Mouse (Mus musculus): ENCODE measurements at regions not wholly inside any gene's neighbourhood (a gene's known extent, or its start where the extent isn't known, plus 50 kb on each side); places are given as distances from the start of the nearest gene placed in this dataset.

DNA sequence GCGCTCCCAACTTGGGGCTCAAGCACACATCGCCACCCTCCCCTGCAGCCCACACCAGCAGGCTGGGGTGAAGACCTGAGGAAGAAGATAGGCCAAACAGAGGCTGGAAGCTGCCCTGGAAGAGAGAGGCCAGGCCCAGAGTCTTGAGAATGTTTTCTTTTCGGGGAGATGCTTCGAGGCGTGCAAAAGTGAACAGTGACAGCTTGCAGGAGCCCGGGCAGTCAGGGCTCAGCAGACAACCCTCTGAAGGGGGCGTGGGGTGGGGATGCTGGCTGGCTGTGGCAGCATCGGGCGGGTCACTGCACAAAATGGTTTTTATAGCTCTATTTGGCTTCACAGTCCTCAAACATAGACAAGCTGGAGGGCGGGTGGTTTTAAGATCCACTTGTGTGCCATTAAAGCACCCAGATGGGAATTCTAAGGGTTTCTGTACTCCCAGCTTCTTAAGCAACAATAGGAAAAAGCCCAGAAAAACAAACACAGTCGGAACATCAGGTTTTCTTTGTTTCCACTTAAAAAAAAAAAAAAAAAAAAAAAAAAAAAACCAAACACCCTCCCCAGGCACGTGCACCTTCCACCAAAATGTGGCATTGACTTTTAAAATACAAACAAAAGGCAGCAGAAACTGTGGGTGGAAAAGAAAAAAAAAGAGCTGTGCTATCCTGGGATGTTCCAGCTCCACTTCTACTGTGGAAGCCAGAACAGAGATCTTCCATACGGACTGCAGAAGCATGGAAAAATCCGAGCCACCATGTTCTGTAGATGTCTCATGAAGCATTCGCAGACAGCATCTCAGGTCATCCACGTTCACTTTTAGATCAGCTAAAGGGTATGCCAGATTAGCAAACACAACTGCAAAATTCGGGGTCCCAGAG lies 123.5 kb downstream of the Ly86 start:
- no peak overlapping the region for H3K9ac ChIP-seq (ENCODE audit: low read depth, low read length)
- H3K9me3 ChIP-seq (replicated peaks; ENCODE audit: control insufficient read depth, low read length, poor library complexity, severe bottlenecking): no peaks in the 10 kb centered on the region
- 51% methylated on average over 17 of the region's 17 CpGs for WGBS
- no peaks in the 10 kb centered on the region for H3K36me3 ChIP-seq (ENCODE audit: control insufficient read depth, insufficient read depth, low read length)
- no peak overlapping the region for H3K4me3 ChIP-seq (ENCODE audit: low read depth, low read length)
- no peak overlapping the region for H3K27ac ChIP-seq (ENCODE audit: low read length)
- no peak overlapping the region; the same call in 1 of the 2 replicates for H3K4me2 ChIP-seq (ENCODE audit: low read length)
- ATAC-seq: peak; percentile 60
- H3K27me3 ChIP-seq (ENCODE audit: control insufficient read depth, insufficient read depth, low read depth, low read length): no peaks in the 10 kb centered on the region; the same call in 1 of the 2 replicates
- H3K4me1 ChIP-seq (ENCODE audit: control insufficient read depth, insufficient read depth, low read length): peaks cover 4% of the 10 kb centered on the region; the same call in 1 of the 2 replicates

DNA sequence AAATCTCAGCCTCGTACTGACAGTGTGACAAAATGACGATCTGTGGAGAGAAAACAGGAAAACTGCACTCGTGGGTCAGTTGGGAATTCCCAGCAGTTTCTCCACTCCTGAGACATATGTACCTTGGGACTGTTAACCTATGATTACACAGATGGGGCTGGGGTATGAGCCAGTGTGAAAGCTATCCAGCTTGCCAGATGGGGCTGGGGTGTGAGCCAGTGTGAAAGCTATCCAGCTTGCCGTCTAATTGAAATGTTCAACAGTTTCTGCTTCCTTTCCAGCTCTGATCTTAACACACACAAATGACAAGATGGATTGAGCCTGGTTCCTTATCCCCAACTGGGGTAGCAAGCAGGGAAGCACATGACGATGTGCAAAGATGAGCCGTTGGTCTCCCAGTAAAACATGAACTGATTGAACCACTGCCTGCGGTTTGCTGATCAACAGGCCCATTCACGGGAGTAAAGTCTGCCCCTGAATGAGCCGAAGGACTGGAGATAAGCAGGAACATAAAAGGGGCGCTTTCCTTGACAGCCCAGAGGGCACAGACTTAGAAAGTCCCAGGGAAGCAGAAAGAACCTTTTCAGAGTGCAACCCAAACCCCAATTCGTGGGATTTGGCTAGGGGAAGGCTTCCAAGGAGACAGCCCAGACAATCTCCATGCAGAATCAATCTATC lies 125.4 kb downstream of the Ly86 start:
- Histone ChIP-seq H3K4me2 (ENCODE audit: low read length) (no peak overlapping the region), H3K36me3 (ENCODE audit: control insufficient read depth, insufficient read depth, low read length) (no peaks in the 10 kb centered on the region), H3K27ac (ENCODE audit: low read length) (no peak overlapping the region), H3K27me3 (ENCODE audit: control insufficient read depth, insufficient read depth, low read depth, low read length) (no peaks in the 10 kb centered on the region; the same call in 1 of the 2 replicates), H3K9me3 (replicated peaks; ENCODE audit: control insufficient read depth, low read length, poor library complexity, severe bottlenecking) (no peaks in the 10 kb centered on the region), H3K4me1 (ENCODE audit: control insufficient read depth, insufficient read depth, low read length) (peaks cover 4% of the 10 kb centered on the region; the same call in 1 of the 2 replicates), H3K4me3 (ENCODE audit: low read depth, low read length) (no peak overlapping the region), H3K9ac (ENCODE audit: low read depth, low read length) (no peak overlapping the region)
- WGBS: 65% methylated on average over 11 of the region's 11 CpGs
- no peak for ATAC-seq

DNA sequence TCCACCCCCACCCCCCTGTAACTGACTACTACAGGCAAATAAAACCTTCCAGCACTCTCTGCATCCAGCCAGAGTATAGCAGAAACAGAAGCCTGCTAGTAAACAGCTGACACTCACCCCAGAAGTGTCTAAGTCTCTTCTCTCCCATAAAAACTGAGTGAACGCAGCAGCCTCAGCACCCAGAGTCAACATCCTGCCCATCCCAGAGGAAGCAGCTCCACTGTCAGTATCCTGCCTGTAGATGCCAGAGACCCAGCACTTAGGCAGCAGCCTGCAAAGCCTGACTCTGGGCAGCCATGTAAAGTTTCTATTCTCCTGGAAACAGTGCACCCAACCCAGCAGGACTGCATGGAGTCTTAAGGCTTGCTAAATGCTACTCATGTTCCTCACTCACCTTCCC lies 128.4 kb downstream of the Ly86 start:
- Histone ChIP-seq H3K9me3 (replicated peaks; ENCODE audit: control insufficient read depth, low read length, poor library complexity, severe bottlenecking) (no peaks in the 10 kb centered on the region), H3K36me3 (ENCODE audit: control insufficient read depth, insufficient read depth, low read length) (no peaks in the 10 kb centered on the region), H3K27me3 (ENCODE audit: control insufficient read depth, insufficient read depth, low read depth, low read length) (no peaks in the 10 kb centered on the region), H3K4me3 (ENCODE audit: low read depth, low read length) (no peak overlapping the region), H3K9ac (ENCODE audit: low read depth, low read length) (no peak overlapping the region), H3K4me2 (ENCODE audit: low read length) (no peak overlapping the region), H3K27ac (ENCODE audit: low read length) (no peak overlapping the region), H3K4me1 (ENCODE audit: control insufficient read depth, insufficient read depth, low read length) (peaks cover 11% of the 10 kb centered on the region)
- WGBS: 69% methylated on average over 1 of the region's 1 CpGs
- no peak for ATAC-seq

DNA sequence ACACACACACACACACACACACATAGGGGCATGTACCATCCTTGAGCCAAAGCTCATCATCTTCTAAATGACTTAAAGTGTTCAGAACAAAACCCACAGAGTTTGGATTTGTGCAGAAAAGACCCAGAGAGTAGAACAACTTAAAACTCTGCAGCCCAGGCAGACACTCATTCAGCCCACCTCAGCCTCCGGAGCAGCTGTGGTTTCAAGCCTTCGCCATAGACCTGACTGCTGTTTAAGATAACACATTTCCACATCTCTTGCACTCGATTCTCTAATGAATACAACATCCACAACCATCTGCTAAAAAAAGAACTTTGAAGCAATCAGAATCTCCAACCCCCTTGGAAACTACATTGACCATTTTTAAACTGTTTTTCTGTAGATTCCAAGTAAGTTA lies 130.8 kb downstream of the Ly86 start:
- Histone ChIP-seq H3K9me3 (replicated peaks; ENCODE audit: control insufficient read depth, low read length, poor library complexity, severe bottlenecking) (no peaks in the 10 kb centered on the region), H3K27ac (ENCODE audit: low read length) (no peak overlapping the region), H3K9ac (ENCODE audit: low read depth, low read length) (no peak overlapping the region), H3K36me3 (ENCODE audit: control insufficient read depth, insufficient read depth, low read length) (no peaks in the 10 kb centered on the region), H3K4me2 (ENCODE audit: low read length) (no peak overlapping the region), H3K27me3 (ENCODE audit: control insufficient read depth, insufficient read depth, low read depth, low read length) (no peaks in the 10 kb centered on the region), H3K4me3 (ENCODE audit: low read depth, low read length) (no peak overlapping the region), H3K4me1 (ENCODE audit: control insufficient read depth, insufficient read depth, low read length) (peaks cover 11% of the 10 kb centered on the region)
- 85% methylated on average over 3 of the region's 3 CpGs for WGBS
- ATAC-seq: no peak

DNA sequence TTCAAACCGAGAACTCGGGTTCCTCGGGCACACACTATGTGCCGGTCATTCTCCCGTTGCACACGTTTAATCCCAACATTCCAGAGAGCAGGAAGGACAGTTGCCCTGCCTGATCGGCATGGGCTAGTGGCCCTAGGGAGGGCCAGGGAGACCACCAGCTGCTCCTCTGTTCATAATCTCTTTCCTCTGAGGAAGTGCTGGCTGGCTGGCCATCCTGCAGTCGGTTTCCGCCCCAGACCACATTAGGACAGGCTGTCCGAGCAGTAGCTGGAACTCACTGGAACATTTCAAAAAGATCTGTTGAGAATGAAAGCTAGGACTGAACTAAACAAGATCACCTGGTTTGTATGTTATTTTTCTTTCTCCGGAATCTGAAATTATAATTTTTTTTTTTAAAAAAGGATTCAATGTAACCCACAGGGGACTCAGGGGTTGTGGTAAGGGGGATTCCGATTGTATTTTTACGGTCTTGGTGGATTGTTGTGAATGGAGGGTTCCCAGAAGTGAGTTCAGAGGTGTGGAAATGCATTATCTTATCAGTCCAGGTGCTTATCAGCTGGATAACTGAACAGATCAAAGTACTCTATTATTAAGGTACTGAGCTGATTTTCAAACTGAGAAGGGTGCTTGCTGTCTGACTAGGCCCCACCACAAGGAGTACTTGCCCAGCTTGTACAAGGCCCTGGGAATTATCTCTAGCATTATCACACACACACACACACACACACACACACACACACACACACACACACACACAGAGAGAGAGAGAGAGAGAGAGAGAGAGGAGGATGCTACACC lies 131.4 kb downstream of the Ly86 start:
- ATAC-seq: no peak
- Histone ChIP-seq H3K9ac (ENCODE audit: low read depth, low read length) (no peak overlapping the region), H3K4me2 (ENCODE audit: low read length) (no peak overlapping the region), H3K27ac (ENCODE audit: low read length) (no peak overlapping the region), H3K36me3 (ENCODE audit: control insufficient read depth, insufficient read depth, low read length) (no peaks in the 10 kb centered on the region), H3K27me3 (ENCODE audit: control insufficient read depth, insufficient read depth, low read depth, low read length) (no peaks in the 10 kb centered on the region), H3K4me3 (ENCODE audit: low read depth, low read length) (no peak overlapping the region), H3K9me3 (replicated peaks; ENCODE audit: control insufficient read depth, low read length, poor library complexity, severe bottlenecking) (no peaks in the 10 kb centered on the region), H3K4me1 (ENCODE audit: control insufficient read depth, insufficient read depth, low read length) (peaks cover 11% of the 10 kb centered on the region)
- 51% methylated on average over 13 of the region's 13 CpGs for WGBS

DNA sequence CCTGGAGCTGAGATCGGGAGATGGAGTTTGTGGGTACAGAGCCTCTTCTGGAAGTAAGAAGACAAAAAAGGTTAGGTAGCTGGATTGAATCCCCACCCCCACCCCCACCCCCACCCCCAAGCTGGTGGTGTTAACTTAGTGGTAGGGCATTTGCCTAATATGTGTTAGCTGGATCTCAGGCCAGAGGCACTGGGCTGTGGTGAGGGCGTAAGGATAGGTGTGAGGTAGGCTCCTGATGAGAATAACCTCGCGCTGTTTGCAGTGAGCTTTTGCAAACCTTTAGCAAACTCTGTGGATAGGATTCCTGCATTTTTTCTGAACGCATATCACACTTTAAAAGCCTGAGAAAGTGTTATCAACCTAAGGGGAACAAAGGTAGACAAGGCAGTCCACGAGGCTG lies 132.3 kb downstream of the Ly86 start:
- no peaks in the 10 kb centered on the region for H3K36me3 ChIP-seq (ENCODE audit: control insufficient read depth, insufficient read depth, low read length)
- no peak overlapping the region for H3K9ac ChIP-seq (ENCODE audit: low read depth, low read length)
- peak overlapping the region; percentile 56 for H3K4me2 ChIP-seq (ENCODE audit: low read length)
- ATAC-seq: no peak
- peaks cover 11% of the 10 kb centered on the region for H3K4me1 ChIP-seq (ENCODE audit: control insufficient read depth, insufficient read depth, low read length)
- 26% methylated on average over 6 of the region's 6 CpGs for WGBS
- H3K9me3 ChIP-seq (replicated peaks; ENCODE audit: control insufficient read depth, low read length, poor library complexity, severe bottlenecking): no peaks in the 10 kb centered on the region
- H3K27me3 ChIP-seq (ENCODE audit: control insufficient read depth, insufficient read depth, low read depth, low read length): no peaks in the 10 kb centered on the region
- H3K27ac ChIP-seq (ENCODE audit: low read length): no peak overlapping the region
- no peak overlapping the region for H3K4me3 ChIP-seq (ENCODE audit: low read depth, low read length)

DNA sequence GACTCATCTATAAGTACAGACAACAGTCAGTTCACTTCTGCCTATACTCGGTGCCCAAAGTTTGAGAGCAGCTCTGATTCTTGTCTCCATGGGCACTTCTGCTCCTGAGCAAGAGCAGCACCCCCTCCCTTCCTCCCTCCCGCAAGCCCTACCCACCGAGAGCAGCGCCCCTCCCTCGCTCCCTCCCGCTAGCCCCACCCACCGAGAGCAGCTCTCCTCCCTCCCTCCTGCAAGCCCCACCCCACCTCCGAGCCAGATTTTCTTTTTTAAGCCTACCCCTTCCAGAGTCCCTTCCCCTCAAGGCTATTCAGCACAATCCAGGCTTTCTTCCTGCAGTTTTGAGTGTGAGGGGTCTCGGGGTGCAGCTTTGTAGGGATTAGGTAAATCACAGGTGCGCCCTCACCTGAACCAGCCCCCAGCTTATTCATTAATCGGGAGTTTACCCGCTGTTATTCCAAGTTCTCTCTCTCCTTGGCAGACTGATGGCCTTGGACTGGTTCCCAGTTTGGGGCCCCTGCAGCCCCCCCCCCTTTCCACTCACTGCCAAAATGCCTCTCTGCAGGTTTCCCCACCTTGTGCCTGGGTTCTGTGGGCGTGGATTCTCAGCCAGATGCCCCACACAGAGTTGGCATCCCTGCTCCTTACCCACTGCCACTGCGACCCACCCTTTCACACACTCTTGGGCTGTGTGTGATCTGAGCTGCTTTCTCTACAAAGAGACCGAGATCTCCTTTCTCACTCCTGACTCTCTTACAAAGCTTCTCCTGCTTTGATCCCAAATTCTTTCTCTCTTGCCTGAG lies 132.9 kb downstream of the Ly86 start:
- Histone ChIP-seq H3K27ac (ENCODE audit: low read length) (no peak overlapping the region), H3K4me2 (ENCODE audit: low read length) (peak overlapping the region; percentile 56), H3K4me3 (ENCODE audit: low read depth, low read length) (peak overlapping the region; percentile 21; the same call in 1 of the 2 replicates), H3K4me1 (ENCODE audit: control insufficient read depth, insufficient read depth, low read length) (peaks cover 12% of the 10 kb centered on the region), H3K36me3 (ENCODE audit: control insufficient read depth, insufficient read depth, low read length) (no peaks in the 10 kb centered on the region), H3K9me3 (replicated peaks; ENCODE audit: control insufficient read depth, low read length, poor library complexity, severe bottlenecking) (no peaks in the 10 kb centered on the region), H3K27me3 (ENCODE audit: control insufficient read depth, insufficient read depth, low read depth, low read length) (no peaks in the 10 kb centered on the region), H3K9ac (ENCODE audit: low read depth, low read length) (peak overlapping the region; percentile 23; the same call in 1 of the 2 replicates)
- ATAC-seq: peak; percentile 69
- WGBS: under 1% methylated on average over 14 of the region's 15 CpGs

DNA sequence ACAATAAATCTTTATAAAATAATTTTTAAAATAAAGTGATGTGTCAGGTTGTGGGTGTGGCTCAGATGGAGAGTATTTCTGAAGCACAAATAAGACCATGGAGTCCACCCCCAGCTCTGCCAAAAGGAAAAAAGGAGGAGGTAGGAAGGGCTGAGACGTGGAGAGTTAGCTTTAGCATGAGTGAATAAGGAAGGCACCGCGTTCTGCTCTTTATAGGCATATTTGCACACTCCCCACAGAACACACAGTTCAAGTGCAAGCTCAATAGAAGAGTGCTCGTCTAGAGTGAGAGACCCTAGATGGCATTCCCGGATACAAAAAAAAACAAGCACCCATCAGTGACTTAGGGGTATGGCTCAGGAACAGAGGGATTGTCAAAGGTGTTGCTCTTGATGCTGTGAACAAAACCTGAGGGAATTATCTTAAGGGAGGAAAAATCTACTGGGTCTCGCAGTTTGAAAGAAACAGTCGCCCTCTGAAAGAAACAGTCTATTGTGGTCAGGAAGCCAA lies 134.2 kb downstream of the Ly86 start:
- Histone ChIP-seq H3K9me3 (replicated peaks; ENCODE audit: control insufficient read depth, low read length, poor library complexity, severe bottlenecking) (no peaks in the 10 kb centered on the region), H3K27me3 (ENCODE audit: control insufficient read depth, insufficient read depth, low read depth, low read length) (no peaks in the 10 kb centered on the region), H3K4me2 (ENCODE audit: low read length) (no peak overlapping the region), H3K36me3 (ENCODE audit: control insufficient read depth, insufficient read depth, low read length) (no peaks in the 10 kb centered on the region), H3K27ac (ENCODE audit: low read length) (no peak overlapping the region), H3K4me3 (ENCODE audit: low read depth, low read length) (no peak overlapping the region), H3K9ac (ENCODE audit: low read depth, low read length) (no peak overlapping the region), H3K4me1 (ENCODE audit: control insufficient read depth, insufficient read depth, low read length) (peaks cover 21% of the 10 kb centered on the region)
- 80% methylated on average over 7 of the region's 7 CpGs for WGBS
- ATAC-seq: no peak
